Mouse (Mus musculus): ENCODE results near the gene Ndufaf1. TPM values are rescaled to one million over a fixed set of nuclear protein-coding genes. Genes with fewer than 3 reads are reported as not detected.

Gene Ndufaf1
- polyA plus RNA-seq (2015; fragmentation: Nextera tagmentation; extraction: Ambion mirVana) = 36.7 and 41.1 TPM in 2 replicates

- Histone ChIP-seq H3K4me2 (ENCODE audit: low read length) (peak within 1 kb of the TSS; percentile 85), H3K27me3 (replicated peaks; ENCODE audit: control insufficient read depth, insufficient read depth, low read length) (no peaks in the 10 kb centered on the region), H3K9me3 (ENCODE audit: control insufficient read depth, low read length) (no peaks in the 10 kb centered on the region), H3K36me3 (ENCODE audit: control insufficient read depth, insufficient read depth) (peaks cover 8% of the 10 kb centered on the region), H3K4me1 (replicated peaks; ENCODE audit: control insufficient read depth, insufficient read depth, low read length) (peaks cover 9% of the 10 kb centered on the region), H3K27ac (ENCODE audit: low read length) (no peak within 1 kb of the TSS), H3K4me3 (replicated peaks; ENCODE audit: low read length) (peak within 1 kb of the TSS; percentile 69), H3K9ac (replicated peaks; ENCODE audit: low read depth, low read length) (peak within 1 kb of the TSS; percentile 87)
- ATAC-seq = peak; percentile 86
- 1% methylated on average over 44 of the region's 44 CpGs for whole genome bisulfite sequencing
These were observed at the start of gene Ndufaf1 for GRCm38 (mm10) chr2:119662220-119663182. Gene Ndufaf1, minus strand, starts transcription at chr2:119662827.

DNA sequence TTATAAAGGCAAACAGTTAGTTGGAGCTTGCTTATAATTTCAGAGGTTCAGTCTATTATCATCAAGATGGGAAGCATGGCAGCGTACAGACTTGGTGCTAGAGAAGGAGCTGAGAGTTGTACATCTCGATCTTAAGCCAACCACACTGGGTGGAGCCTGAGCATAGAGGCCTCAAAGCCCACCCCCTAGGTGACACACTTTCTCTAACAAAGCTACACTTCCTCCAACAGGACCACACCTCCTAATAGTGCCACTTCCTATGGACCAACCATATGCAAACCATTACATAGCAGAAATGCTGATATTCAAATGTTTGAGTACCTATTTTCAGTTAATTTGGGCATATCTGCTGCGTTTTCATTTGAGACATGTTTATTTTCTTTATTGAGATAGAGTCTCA lies 47.4 kb upstream of the Ndufaf1 start:
- Histone ChIP-seq H3K36me3 (ENCODE audit: control insufficient read depth, insufficient read depth) (peaks cover 23% of the 10 kb centered on the region), H3K4me2 (ENCODE audit: low read length) (no peak overlapping the region), H3K4me1 (replicated peaks; ENCODE audit: control insufficient read depth, insufficient read depth, low read length) (no peaks in the 10 kb centered on the region), H3K9ac (replicated peaks; ENCODE audit: low read depth, low read length) (no peak overlapping the region), H3K27me3 (replicated peaks; ENCODE audit: control insufficient read depth, insufficient read depth, low read length) (no peaks in the 10 kb centered on the region), H3K9me3 (ENCODE audit: control insufficient read depth, low read length) (no peaks in the 10 kb centered on the region), H3K4me3 (replicated peaks; ENCODE audit: low read length) (no peak overlapping the region), H3K27ac (ENCODE audit: low read length) (no peak overlapping the region)
- 93% methylated on average over 3 of the region's 3 CpGs for WGBS
- ATAC-seq = no peak

- WGBS = 84% methylated on average over 3 of the region's 3 CpGs
- no peak overlapping the region for H3K4me3 ChIP-seq (replicated peaks; ENCODE audit: low read length)
- H3K9me3 ChIP-seq (ENCODE audit: control insufficient read depth, low read length) = no peaks in the 10 kb centered on the region
- H3K4me2 ChIP-seq (ENCODE audit: low read length) = no peak overlapping the region
- no peaks in the 10 kb centered on the region for H3K4me1 ChIP-seq (replicated peaks; ENCODE audit: control insufficient read depth, insufficient read depth, low read length)
- H3K27me3 ChIP-seq (replicated peaks; ENCODE audit: control insufficient read depth, insufficient read depth, low read length) = no peaks in the 10 kb centered on the region
- H3K36me3 ChIP-seq (ENCODE audit: control insufficient read depth, insufficient read depth) = peaks cover 25% of the 10 kb centered on the region
- no peak overlapping the region for H3K27ac ChIP-seq (ENCODE audit: low read length)
- ATAC-seq = no peak
- H3K9ac ChIP-seq (replicated peaks; ENCODE audit: low read depth, low read length) = no peak overlapping the region
These were observed 45.0 kb upstream of the Ndufaf1 start for GRCm38 (mm10) chr2:119707676-119708075.

GRCm38 (mm10) chr2:119703171-119703570 lies 40.5 kb upstream of the Ndufaf1 start:
- H3K27me3 ChIP-seq (replicated peaks; ENCODE audit: control insufficient read depth, insufficient read depth, low read length) = no peaks in the 10 kb centered on the region
- no peaks in the 10 kb centered on the region for H3K4me1 ChIP-seq (replicated peaks; ENCODE audit: control insufficient read depth, insufficient read depth, low read length)
- no peak overlapping the region for H3K4me3 ChIP-seq (replicated peaks; ENCODE audit: low read length)
- WGBS = 73% methylated on average over 2 of the region's 2 CpGs
- H3K4me2 ChIP-seq (ENCODE audit: low read length) = no peak overlapping the region
- H3K36me3 ChIP-seq (ENCODE audit: control insufficient read depth, insufficient read depth) = peaks cover 21% of the 10 kb centered on the region
- H3K9me3 ChIP-seq (ENCODE audit: control insufficient read depth, low read length) = no peaks in the 10 kb centered on the region
- no peak overlapping the region for H3K9ac ChIP-seq (replicated peaks; ENCODE audit: low read depth, low read length)
- H3K27ac ChIP-seq (ENCODE audit: low read length) = no peak overlapping the region
- no peak for ATAC-seq

- ATAC-seq = no peak
- H3K4me3 ChIP-seq (replicated peaks; ENCODE audit: low read length) = no peak overlapping the region
- peaks cover 5% of the 10 kb centered on the region for H3K36me3 ChIP-seq (ENCODE audit: control insufficient read depth, insufficient read depth)
- 94% methylated on average over 3 of the region's 3 CpGs for WGBS
- H3K27ac ChIP-seq (ENCODE audit: low read length) = no peak overlapping the region
- H3K27me3 ChIP-seq (replicated peaks; ENCODE audit: control insufficient read depth, insufficient read depth, low read length) = no peaks in the 10 kb centered on the region
- H3K9me3 ChIP-seq (ENCODE audit: control insufficient read depth, low read length) = no peaks in the 10 kb centered on the region
- no peak overlapping the region for H3K4me2 ChIP-seq (ENCODE audit: low read length)
- H3K4me1 ChIP-seq (replicated peaks; ENCODE audit: control insufficient read depth, insufficient read depth, low read length) = no peaks in the 10 kb centered on the region
- H3K9ac ChIP-seq (replicated peaks; ENCODE audit: low read depth, low read length) = no peak overlapping the region
These were observed 37.3 kb upstream of the Ndufaf1 start for GRCm38 (mm10) chr2:119699962-119700361.

DNA sequence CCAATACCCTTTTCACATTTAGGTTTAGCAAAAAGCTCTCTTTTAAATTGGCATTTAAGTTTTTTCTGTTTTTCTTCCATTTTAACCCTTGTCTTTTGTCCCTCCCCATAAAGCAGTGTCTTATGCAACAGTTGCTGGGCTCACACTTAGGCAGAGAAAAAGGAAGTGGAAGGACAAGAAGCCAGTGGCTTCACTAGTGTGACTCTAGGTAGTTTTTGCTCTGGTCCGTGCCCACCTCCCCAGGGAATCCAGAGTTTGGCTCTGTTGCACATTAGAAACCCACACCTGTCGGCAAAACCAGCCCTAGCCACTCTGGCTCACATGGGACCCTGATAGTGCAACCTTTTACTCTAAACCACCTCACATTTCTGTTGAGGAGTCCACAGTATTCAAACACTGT lies 35.8 kb upstream of the Ndufaf1 start:
- Histone ChIP-seq H3K9ac (replicated peaks; ENCODE audit: low read depth, low read length) (no peak overlapping the region), H3K36me3 (ENCODE audit: control insufficient read depth, insufficient read depth) (peaks cover 2% of the 10 kb centered on the region; the same call in 1 of the 2 replicates), H3K4me1 (replicated peaks; ENCODE audit: control insufficient read depth, insufficient read depth, low read length) (no peaks in the 10 kb centered on the region), H3K27ac (ENCODE audit: low read length) (no peak overlapping the region), H3K27me3 (replicated peaks; ENCODE audit: control insufficient read depth, insufficient read depth, low read length) (no peaks in the 10 kb centered on the region), H3K9me3 (ENCODE audit: control insufficient read depth, low read length) (no peaks in the 10 kb centered on the region), H3K4me2 (ENCODE audit: low read length) (no peak overlapping the region), H3K4me3 (replicated peaks; ENCODE audit: low read length) (no peak overlapping the region)
- ATAC-seq = no peak
- 85% methylated on average over 2 of the region's 2 CpGs for WGBS

DNA sequence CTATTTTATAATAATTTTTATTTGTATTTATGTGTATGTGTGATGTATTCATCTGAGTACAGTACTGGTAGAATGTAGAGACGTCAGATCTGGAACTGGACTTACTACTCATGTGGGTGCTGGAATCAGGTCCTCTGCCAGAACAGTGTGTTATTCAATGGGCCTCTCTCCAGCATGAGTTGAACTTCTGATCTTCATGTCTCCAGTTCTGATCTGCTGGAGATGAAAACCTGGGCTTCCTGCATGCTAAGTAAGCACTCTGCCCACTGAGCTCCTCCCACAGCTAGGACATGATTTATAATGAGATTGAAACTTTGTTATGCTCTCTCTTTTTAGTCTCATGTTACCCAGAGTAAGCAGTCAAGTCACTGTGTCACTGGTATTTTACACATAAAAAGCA lies 33.5 kb upstream of the Ndufaf1 start:
- Histone ChIP-seq H3K27me3 (replicated peaks; ENCODE audit: control insufficient read depth, insufficient read depth, low read length) (no peaks in the 10 kb centered on the region), H3K4me2 (ENCODE audit: low read length) (no peak overlapping the region), H3K9ac (replicated peaks; ENCODE audit: low read depth, low read length) (no peak overlapping the region), H3K36me3 (ENCODE audit: control insufficient read depth, insufficient read depth) (no peaks in the 10 kb centered on the region), H3K4me1 (replicated peaks; ENCODE audit: control insufficient read depth, insufficient read depth, low read length) (no peaks in the 10 kb centered on the region), H3K4me3 (replicated peaks; ENCODE audit: low read length) (no peak overlapping the region), H3K27ac (ENCODE audit: low read length) (no peak overlapping the region), H3K9me3 (ENCODE audit: control insufficient read depth, low read length) (no peaks in the 10 kb centered on the region)
- ATAC-seq = no peak
- 69% methylated on average over 1 of the region's 1 CpGs for WGBS

- Histone ChIP-seq H3K4me2 (ENCODE audit: low read length) (no peak overlapping the region), H3K27ac (ENCODE audit: low read length) (no peak overlapping the region), H3K4me1 (replicated peaks; ENCODE audit: control insufficient read depth, insufficient read depth, low read length) (no peaks in the 10 kb centered on the region), H3K36me3 (ENCODE audit: control insufficient read depth, insufficient read depth) (no peaks in the 10 kb centered on the region), H3K4me3 (replicated peaks; ENCODE audit: low read length) (no peak overlapping the region), H3K9ac (replicated peaks; ENCODE audit: low read depth, low read length) (no peak overlapping the region), H3K27me3 (replicated peaks; ENCODE audit: control insufficient read depth, insufficient read depth, low read length) (no peaks in the 10 kb centered on the region), H3K9me3 (ENCODE audit: control insufficient read depth, low read length) (no peaks in the 10 kb centered on the region)
- 98% methylated on average over 2 of the region's 2 CpGs for WGBS
- no peak for ATAC-seq
These were observed 32.2 kb upstream of the Ndufaf1 start for GRCm38 (mm10) chr2:119694826-119695225.

DNA sequence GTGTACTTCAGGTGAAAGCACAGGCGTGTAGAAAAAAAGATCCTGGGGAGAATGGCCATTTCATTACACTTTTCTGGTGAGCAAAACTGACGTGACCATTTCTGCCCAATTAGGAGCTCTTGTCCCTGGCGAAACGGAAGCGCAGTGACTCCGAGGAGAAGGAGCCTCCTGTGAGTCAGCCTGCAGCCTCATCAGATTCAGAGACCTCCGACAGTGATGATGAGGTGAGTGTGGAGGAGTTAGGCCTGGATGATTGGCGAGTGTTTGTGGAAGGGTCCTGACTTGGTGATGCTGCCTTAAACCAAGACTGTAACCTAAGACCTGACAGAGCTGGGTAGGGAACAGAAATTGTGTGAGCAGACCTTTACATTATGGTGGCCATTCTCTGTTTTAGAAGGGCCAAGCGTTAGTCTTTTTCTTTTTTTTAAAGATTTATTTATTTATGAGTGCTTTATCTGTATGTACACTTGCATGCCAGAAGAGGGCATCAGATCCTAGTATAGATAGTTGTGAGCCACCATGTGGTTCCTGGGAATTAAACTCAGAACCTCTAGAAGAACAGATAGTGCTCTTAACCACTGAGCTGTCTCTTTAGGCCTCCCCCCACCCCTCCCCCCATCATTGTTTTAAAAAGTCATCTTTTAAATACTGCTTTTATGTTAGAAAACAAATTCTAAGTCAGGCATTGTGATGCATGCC lies 29.5 kb upstream of the Ndufaf1 start:
- Histone ChIP-seq H3K4me3 (replicated peaks; ENCODE audit: low read length) (no peak overlapping the region), H3K27me3 (replicated peaks; ENCODE audit: control insufficient read depth, insufficient read depth, low read length) (no peaks in the 10 kb centered on the region), H3K9ac (replicated peaks; ENCODE audit: low read depth, low read length) (no peak overlapping the region), H3K4me2 (ENCODE audit: low read length) (no peak overlapping the region), H3K36me3 (ENCODE audit: control insufficient read depth, insufficient read depth) (no peaks in the 10 kb centered on the region), H3K27ac (ENCODE audit: low read length) (no peak overlapping the region), H3K4me1 (replicated peaks; ENCODE audit: control insufficient read depth, insufficient read depth, low read length) (no peaks in the 10 kb centered on the region), H3K9me3 (ENCODE audit: control insufficient read depth, low read length) (no peaks in the 10 kb centered on the region)
- no peak for ATAC-seq
- 78% methylated on average over 9 of the region's 9 CpGs for whole genome bisulfite sequencing
